Mouse (Mus musculus) left cerebral cortex, postnatal 14 days (tissue): ENCODE data around the gene Gm9944. TPM values are rescaled to one million over a fixed set of nuclear protein-coding genes. Genes with fewer than 3 reads are reported as not detected.

Experiments
- DNase-seq, 2 experiments: peaks; one replicate each; pipeline ENCODE4 v3.0.0; 2021 to 2022; ENCODE audit warnings: low spot score in 2 of 2, mixed read lengths in 1 of 2
- intact Hi-C: fragments of 180-260 bp; cut with DNase I; formaldehyde crosslinking; loops from one replicate; pipeline ENCODE4 v1.15.1; 2025
- long read RNA-seq, 2 experiments: library from polyadenylated mRNA; stranded (forward); transcript quantifications; one replicate each; pipeline ENCODE4 v2.0.0; 2021
- total RNA-seq, 2 experiments: library from RNA; stranded (reverse); gene quantifications; 2 replicates each; pipeline ENCODE4 v1.2.3; 2021

The Gm9944 gene
- not detected for total RNA-seq
- long read RNA-seq, experiment 1, result 0 reads
- long read RNA-seq, experiment 2, result 0 reads

DNA sequence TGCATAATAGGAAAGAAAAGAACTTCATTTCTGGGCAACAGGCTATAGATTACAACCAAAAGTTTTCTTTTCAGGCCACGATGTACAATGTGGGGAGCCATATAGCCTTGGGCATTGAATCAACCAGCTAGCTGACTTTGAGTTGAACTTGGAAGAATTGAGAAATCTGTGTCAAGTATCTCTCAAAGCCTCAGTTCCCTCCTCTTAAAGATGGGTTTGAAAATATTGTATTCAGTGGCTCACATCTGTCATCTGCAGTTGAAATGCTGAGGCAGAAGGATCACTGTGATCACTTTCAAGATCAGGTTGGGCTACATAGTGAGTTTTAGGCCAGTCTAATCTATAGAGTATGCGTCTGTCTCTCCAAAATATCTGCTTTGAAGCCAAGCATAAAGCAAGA lies at the start of gene Gm9944:
Gene Gm9944 (minus strand): TSS at position 101 of the 400 bp plus-strand sequence.
- DNase-seq, result no peak
- intact Hi-C loops, result no loop called here

DNA sequence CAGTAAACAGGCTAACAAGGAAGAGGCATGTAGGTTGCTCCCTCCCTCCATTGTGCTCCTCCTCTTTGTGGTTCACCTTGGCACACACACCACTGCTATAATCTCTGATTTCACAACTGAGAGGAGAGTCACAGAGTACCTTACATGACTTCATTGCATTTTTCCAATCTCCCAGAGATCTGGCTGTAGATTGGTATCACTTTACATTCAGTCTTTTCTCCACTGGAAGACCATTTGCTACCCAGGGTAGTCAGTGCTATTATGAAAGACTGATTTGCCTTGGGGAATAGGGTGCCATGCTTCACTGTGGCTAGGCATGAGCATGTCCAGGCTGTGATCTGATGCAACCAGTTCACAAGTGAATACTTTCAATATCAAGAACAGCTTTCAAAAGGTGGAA lies 40.2 kb upstream of the Gm9944 start:
- DNase-seq, result no peak
- intact Hi-C loops, result no loop called here

DNA sequence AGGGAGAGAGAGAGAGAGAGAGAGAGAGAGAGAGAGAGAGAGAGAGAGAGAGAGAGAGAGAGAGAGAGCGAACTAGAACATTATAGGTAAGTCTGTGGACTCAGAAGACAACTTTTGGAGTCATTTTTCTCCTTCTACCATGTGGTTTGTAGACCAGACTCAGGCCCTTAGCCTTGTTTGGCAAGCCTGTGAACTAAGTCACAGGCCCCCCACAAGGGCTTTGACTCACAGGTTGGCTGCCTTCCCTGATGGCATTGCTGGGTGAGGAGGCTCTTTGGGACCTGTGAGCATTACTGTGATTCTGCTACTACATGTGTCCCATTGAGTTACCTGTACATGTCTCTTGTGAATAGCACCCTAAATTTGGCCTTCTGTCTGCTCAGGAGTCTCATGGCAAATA lies 15.0 kb upstream of the Gm9944 start:
- DNase-seq, result no peak

DNA sequence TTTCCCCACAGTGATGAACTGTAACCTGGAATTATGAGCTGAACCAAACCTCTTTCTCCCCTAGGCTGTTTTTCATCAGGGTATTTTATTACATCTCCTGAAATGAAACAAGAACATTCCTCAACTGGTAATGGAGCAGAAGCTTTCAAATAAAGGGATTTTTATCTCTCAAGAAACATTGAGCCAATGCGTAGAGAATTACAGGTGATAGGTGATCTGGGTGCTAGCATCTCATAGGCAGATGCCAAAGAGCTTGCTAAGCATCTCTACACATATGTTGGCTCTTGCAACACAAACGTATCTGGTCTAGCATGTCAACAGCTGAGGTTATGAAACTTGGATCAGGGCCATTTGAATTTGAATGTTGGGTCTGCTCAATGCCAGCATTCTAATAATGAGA lies 12.1 kb upstream of the Gm9944 start:
- DNase-seq, result no peak

More for the DNA sequence above, 15.0 kb upstream of the Gm9944 start:
- intact Hi-C loops, result no loop called here

DNA sequence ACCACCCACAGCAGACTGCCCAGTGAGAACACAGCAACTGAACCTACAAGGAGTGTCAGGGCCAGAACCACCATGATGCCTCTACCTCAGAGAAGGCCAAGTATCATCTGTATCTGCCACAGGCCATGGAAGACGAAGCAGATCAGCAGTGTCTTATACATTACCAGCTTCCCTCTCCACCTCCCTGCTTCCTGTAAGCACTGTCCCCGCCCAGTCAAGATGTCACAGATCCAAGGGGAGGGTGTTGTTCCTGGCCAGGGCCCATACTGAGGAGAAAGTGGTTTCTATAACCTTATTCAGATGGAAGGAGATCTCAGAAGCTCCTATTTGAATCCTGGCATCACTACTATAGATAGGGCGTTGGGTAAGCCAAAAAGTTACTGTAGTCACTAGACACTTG lies 10.5 kb upstream of the Gm9944 start, which contains the start of gene Aadacl3:
Gene Aadacl3 (minus strand): TSS at position 101 of the 400 bp plus-strand sequence.
- DNase-seq, result no peak
- intact Hi-C loops, result no loop called here

More for the DNA sequence above, 12.1 kb upstream of the Gm9944 start:
- intact Hi-C loops, result no loop called here

DNA sequence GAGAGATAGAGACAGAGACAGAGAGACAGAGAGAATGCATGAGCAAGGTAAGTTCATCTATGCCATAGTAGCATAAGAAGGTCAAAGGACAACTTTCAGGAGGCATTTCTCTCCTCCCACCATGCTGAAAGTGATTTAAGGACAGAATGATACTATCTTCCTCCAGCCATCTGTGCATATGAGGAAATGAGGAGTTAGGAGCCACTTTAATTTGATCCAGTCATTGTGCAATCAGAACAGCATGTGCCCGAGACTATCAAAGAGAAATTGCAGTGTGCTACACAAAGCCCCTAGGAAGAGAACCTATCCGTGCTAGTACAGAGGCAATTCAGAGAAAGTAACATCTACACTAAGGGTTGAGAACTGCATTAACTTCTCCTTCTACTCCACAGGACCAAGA lies 4.6 kb downstream of the Gm9944 start:
- no peak for DNase-seq
- intact Hi-C loops, result no loop called here

DNA sequence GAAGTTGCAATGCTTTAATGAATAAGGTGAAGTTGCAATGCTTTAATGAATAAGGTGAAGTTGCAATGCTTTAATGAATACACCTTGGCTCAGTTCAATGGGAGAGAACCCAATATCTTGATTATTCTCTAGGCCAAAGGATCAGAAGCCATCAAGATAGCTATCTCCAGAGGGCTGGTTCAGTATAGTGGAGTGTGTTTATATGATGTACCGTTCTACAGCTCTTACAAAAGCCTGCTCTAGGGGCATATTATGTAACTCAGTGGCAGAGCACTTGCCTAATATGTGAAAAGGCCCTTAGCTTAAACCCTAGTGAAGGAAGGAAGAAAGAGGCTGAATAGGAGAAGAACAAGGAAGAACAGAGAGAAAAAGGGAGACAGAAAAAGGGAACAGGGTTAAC lies 11.5 kb downstream of the Gm9944 start:
- DNase-seq, result no peak

DNA sequence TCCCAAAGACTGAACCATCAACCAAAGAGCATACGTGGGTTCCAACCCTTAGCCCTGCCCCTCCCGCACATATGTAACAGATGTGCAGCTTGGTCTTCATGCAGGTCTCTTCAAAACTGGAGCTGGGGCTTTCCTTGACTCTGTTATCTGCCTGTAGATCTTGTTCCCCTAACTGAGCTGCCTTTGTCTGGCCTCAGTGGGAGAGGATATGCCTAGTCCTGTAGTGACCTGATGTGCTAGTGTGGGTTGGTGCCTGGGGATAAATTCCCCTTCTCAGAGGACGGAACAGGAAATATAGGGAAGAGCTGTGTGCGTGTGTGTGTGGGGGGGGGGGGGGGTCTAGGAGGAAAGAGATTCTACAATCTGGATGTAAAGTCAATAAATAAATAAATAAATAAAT lies 12.0 kb downstream of the Gm9944 start:
- no peak for DNase-seq
- intact Hi-C loops, result no loop called here

More for the DNA sequence above, 11.5 kb downstream of the Gm9944 start:
- intact Hi-C loops, result no loop called here

DNA sequence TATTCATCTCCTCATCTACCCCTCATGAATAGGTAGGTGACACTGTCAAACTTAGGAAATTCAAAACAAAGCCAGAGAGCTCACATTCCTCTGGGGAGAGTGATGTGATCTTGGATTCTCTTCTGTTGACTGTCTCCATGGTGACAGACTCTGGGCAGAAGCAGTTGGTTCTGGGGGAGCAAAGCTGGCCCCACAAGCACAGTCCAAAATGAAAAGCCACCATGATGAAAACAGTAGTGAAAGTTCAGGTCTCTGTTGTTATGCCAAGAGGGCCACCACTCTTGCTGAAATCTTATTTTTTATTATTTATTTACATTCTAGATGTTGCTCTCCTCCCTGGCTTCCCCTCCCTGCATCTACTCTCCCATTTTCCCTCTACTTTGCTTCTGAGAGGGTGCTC lies 14.4 kb downstream of the Gm9944 start, which contains the start of gene 1700012P22Rik:
Gene 1700012P22Rik (minus strand): TSS at position 101 of the 400 bp plus-strand sequence.
- intact Hi-C loops, result no loop called here
- no peak for DNase-seq

DNA sequence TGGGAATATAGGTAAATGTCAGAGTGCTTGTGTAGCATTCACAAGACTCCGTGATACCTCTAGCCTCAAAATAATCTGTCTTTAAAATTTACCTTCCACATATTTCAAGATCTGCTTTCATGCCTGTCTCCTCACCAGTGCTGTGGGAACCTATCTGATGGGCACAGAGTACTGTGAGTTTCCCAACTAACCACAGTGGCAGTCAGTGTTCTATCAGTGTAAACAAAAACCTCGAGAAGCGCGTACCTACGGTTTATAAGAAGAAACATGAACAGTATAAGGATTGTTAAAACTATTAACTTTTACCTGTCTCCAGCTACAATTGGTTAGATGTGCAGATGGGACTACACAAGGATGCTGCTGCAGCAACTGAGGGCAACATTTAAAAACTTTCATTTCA lies 19.9 kb downstream of the Gm9944 start:
- DNase-seq, result no peak
- intact Hi-C loops, result no loop called here

DNA sequence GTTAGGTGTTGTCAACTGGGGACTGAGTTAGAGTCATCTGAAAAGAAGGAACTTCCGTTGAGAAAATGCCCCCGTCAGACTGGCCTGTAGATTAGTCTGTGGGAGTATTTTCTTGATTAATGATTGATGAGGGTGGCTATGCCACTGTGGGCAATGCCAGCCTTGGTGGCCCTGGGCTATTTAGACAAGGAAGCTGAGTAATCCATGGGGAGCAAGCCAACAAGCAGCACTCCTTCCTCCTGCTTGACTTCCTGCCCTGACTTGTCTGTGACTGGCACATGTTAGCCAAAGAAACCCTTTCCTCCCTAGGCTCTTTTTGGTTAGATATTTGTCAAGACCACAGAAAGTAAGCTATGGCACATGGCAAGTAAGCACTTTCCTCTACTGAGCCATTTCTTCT lies 22.4 kb downstream of the Gm9944 start:
- no peak for DNase-seq
- intact Hi-C loops, result no loop called here

DNA sequence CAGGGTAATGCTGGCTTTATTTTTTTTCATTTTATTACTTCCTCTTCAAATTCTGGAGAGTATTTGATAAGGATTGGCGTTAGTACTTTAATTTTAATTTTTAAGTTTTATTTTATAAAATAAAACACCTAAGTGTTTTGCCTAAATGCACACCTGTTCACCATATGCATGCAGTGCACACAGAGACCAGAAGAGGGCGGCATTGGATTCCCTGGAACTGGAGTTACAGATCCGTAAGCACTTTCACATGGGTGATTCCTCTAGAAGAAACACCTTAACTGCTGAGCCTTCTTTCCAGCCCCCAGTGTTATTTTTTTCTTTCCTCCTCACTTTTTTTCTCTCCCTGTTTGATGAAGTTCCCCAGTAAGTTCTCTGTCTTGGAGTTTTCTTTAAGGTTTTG lies 24.2 kb downstream of the Gm9944 start:
- DNase-seq, result no peak
- intact Hi-C loops, result no loop called here

DNA sequence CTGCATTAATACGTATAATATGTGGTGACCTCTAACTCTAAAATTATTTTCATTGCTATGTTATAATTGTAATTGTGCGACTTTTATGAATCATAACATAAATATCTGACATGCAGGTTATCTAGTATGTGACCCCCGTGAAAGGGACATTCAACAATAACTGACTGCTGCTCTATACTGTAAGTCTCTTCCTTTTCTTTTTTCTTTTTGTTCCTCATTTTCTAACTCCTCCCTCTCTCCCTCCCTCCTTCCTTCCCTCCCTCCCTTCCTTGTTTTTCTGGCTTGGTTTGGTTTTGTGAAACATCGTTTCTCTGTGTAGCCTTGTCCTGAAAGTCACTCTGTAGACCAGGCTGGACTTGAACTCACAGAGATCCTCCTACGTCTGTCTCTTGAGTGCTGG lies 28.5 kb downstream of the Gm9944 start:
- DNase-seq, result no peak
- intact Hi-C loops, result no loop called here

DNA sequence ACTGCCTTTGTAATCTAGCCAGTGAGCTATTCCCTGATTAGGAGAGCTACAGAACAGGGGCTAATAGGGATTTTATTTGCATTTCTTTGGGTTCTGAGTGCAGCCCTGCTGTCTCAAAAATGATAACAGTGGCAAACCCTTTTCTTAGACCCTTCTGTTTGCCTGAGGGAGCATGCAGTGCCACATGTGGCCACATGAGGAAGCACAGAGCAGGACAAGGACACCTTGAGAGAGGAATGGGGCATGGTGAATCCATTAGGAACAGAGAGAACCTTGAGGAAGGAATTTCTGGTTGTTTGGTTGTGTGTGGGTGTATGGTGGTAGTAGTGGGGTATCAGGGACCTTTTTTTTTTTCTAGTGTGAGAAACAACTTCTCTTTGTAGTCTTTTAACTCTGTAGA lies 32.5 kb downstream of the Gm9944 start:
- intact Hi-C loops, result no loop called here
- no peak for DNase-seq

DNA sequence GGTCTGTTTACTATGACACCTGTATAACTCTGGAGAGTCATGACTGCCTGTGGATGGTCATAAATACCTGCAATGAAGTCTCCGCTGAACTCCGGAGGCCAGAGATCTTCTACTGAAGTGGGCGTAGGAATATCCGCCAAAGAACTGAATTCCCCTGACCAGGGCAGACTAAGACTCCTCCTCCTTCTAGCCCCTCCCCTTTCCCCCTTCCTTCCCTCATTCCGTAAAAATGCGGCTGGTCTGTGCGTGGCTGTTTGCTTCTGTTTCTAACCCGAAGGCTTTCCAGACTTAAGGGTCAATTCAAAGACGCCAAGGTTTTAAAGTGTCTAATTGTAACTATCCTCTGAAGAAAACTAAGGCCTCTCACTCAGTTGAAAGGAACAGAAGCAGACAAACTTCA lies 44.8 kb downstream of the Gm9944 start, which contains the start of gene Pramef12:
Gene Pramef12 (minus strand): TSS at position 175 of the 400 bp plus-strand sequence.
- no peak for DNase-seq
- intact Hi-C loops, result no loop called here

DNA sequence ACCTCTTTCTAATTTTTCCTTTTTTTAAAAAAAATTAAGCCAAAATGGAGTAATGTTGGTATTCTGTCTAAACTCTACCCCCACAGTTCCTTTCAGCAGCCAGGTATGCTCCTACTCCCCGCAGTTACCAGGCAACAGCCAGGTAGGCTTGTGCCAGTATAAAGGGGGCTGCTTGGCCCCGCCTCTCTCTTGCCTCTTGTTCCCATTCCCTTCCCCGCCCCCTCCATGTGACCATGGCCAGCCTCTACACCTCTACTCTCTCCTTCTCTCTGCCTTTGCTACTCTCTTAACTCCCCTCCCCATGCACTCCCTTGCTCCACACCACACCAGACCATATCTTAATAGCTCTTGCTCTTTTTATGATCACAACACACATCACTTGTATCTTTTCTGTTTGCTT lies 46.9 kb downstream of the Gm9944 start:
- DNase-seq, result no peak
- intact Hi-C loops, result no loop called here

DNA sequence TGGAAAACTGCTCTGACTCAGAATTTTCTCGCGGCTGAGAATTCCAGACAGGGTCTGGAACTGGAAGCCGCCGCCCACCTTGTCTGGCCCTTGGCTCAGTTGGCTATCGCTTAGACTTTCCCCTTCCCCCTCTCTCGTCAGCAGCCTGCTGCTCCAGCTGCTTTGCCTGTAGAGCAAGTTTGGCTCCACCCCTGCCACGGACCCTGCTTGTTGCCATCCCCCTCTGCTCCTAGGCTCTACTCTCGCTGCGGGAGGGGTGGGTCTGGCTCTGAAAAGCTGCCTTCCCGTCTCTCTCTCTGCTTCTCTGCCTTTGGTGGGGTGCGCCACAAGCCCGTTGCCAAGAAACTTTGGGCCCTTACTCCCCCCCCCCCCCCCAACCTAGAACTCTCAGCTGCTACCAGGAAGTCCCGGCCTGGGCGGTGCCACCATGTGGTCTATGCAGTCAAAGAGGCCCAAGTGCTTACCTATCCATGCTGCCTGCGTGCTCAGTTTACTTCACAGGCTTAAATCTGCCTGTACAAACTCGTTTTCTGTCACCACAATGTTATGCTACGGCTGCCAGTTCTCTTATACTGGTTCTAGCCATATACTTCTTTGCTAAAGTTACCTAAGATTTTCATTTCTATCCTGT lies 48.5 kb downstream of the Gm9944 start:
- intact Hi-C loops, result no loop called here
- no peak for DNase-seq

Other genes starting within 250 kb of the Gm9944 start
- not detected for gene C87977, start 240.0 kb downstream of the Gm9944 start, total RNA-seq
- gene Pramel5, start 172.8 kb downstream of the Gm9944 start, total RNA-seq, result not detected
- not detected for gene Gm13128, start 123.1 kb downstream of the Gm9944 start, total RNA-seq
- gene Gm13119, start 95.4 kb downstream of the Gm9944 start, total RNA-seq, result not detected
- not detected for gene Pramef20, start 75.4 kb downstream of the Gm9944 start, total RNA-seq
- not detected for gene Pramef12, start 44.9 kb downstream of the Gm9944 start, total RNA-seq
- not detected for gene 1700012P22Rik, start 14.5 kb downstream of the Gm9944 start, total RNA-seq
- not detected for gene Aadacl3, start 10.4 kb upstream of the Gm9944 start, total RNA-seq
- gene 9430007A20Rik, start 66.5 kb upstream of the Gm9944 start, total RNA-seq, result not detected
- gene Gm13124, start 111.8 kb upstream of the Gm9944 start, total RNA-seq, result not detected
- gene Aadacl4, start 160.4 kb upstream of the Gm9944 start, total RNA-seq, result not detected
- gene Gm436, start 233.1 kb upstream of the Gm9944 start, total RNA-seq, result not detected